Mouse (Mus musculus): Measurements from ENCODE around the gene 1700037C18Rik.

1700037C18Rik gene

DNA sequence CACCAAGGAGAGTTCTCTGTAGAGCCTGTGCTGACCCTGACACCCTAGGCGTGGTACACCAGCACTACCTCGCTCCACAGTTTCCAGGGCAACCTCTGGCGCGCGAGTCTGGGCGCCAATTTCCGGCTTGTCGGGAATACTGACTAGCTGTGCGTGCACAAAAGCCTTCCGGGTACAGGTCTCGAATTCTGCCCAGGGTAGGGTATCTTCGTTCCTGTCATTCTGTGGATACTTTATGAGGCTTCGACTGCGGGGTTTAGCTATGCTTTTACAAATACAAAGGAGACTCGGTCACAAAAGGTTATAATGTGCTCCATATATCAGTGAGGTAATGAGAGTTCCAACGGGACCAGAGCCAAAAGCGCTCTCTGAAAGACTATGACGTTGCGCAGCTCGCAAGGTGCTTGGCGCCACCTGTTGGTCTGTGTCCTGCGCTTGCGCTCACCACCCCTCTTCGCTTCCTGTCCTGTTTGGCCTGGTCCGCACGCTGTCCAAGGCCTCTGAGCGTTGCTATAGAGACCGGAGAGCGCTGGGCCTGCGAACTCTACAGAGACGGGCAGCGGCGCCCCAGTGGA is at the start of gene 1700037C18Rik, which contains the start of gene Cluap1:
1700037C18Rik (minus strand) TSS at position 153 of the 575 bp plus-strand sequence.
Cluap1 (plus strand) TSS at position 265 of the 575 bp plus-strand sequence.
- DNase-seq = peak; percentile 95

DNA sequence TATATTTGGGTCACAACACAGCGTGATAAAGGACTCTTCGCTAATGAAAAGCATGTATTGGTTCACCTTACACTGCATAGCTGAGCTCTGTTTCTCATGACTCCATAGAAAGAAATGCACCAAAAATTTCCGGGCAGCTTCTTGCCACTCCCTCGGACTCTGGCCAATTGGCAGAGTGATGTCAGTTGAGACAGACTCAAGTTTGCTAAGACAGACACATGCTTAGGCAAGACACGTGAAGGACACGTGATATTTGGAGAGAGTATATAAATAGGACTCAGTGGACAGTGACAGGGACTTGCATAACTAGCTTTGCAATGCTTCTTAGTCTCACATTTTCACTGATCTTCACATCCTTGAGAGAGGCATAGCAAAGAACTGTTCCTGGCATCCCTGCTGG is 47.9 kb upstream of the 1700037C18Rik start:
- DNase-seq = peak; percentile 73

DNA sequence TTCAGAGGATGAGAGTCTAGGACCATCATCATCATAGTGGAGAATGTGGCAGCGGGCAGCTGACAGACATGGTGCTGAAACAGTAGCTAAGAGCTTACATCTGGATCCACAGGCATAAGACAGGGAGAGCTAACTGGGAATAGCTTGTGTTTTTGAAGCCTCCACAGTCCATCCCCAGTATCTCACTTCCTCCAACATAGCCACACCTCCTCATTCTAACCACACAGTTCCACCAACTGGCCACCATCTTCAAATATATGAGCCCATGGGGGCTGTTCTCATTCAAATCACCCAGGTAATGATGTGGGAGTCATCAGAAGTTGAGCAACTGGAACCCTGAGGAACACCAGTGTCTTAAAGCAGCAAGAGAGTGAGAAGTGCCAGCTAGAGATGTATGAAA is 42.7 kb upstream of the 1700037C18Rik start:
- no peak for DNase-seq

DNA sequence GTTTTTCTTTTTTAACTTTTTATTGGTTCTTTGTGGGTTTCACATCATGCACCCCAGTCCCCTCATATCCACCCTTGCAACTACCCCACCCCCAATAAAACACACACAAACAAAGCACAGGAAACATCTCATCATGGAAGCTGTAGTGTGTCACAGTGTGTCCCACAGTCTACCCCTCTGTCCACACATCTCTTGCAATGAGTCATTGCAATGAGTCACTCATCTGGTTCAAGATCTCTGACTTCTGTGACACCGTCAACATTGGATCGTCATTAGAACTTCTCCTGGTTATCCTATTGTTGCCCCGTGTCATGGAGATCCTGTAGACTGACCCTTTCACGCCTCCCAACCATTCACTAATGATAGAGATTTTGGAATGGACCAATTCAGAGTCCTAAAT is 26.2 kb upstream of the 1700037C18Rik start:
- DNase-seq = no peak

DNA sequence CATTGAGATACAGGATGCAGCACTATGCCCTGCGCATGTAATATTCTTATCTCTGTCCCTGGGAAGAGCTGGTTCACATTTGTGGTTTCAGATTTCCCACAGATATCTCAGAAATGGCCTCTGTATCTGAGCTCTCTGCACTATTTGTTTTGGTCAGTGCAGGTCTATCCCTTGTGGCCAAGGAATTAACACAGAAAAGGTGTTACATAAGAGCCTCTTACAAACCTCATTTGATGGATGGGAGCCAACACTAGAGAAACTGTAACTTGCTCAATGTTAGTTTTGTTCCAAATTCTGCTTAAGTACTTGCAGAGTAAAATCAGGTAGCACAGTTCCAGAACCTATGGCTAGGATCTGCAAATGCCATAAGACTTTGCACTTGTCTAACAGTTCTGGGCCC is 25.6 kb upstream of the 1700037C18Rik start:
- no peak for DNase-seq

GRCm38 (mm10) chr16:3933536-3933935 is 25.0 kb upstream of the 1700037C18Rik start:
- no peak for DNase-seq

DNA sequence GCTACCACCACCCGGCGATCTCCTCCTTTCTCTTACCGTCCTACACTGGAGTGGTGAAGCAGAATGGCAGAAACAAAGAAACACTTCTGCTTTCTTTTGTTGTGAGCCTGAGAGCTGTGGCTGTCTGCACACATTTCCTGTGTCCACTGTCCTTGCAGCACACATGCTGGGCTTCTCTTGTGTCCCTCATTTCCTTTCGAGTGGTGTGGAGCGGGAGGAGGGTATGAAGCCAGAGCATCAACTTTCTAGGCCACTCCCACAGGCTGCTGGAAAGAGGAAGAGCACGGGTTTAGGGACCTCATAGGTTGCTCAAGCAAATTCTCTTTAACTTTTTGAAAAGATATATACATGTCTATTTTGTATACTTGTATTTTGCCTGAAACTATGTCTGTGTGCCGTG is 20.7 kb upstream of the 1700037C18Rik start:
- DNase-seq = no peak

DNA sequence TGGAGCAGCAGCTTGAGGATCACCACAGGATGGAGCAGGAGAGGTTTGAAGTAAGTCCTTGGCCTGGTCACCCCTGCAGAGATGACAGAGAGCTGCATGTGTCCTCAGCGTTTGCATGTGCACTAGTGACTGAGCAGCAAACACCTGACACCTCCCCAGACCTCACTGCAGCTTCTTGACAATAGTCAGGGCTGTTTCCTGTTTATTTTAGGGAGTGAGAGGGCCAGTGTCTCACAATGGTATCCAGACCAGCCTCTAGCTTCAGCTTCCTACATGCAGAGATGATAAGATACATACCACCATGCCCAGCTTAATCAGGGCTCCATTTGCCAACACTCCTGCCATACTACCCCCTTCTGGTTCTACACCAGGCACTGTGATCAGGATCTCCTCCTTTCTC is 20.1 kb upstream of the 1700037C18Rik start:
- DNase-seq = no peak

- DNase-seq = no peak
Measured at GRCm38 (mm10) chr16:3923966-3924365, 15.5 kb upstream of the 1700037C18Rik start.

- no peak for DNase-seq
Measured at GRCm38 (mm10) chr16:3923515-3923914, 15.0 kb upstream of the 1700037C18Rik start.

GRCm38 (mm10) chr16:3920756-3921155 is 12.3 kb upstream of the 1700037C18Rik start:
- DNase-seq = no peak

GRCm38 (mm10) chr16:3909118-3909517 is 629 bp upstream of the 1700037C18Rik start:
- no peak for DNase-seq

- no peak for DNase-seq
Measured at GRCm38 (mm10) chr16:3907471-3907870, 1.0 kb downstream of the 1700037C18Rik start.

GRCm38 (mm10) chr16:3896553-3896952 is 11.9 kb downstream of the 1700037C18Rik start:
- DNase-seq = no peak

DNA sequence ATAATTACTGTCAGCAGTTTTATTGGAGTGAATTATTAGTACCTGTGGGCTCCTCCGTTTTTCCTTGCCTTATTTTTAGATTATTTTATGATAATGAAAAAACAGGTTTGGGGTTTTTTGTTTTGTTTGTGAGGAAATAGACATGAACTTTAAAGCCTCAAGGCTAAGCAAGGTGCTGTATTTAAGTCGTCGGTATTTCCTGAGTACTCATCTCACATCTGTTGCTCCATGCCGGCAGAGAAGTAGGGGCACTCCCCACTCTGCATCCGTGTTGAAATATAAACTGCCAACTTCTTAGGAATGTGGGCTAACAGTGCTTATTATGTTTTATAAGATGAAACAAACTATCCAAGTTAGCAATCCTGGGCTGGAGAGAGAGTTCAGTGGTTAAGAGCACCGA is 12.4 kb downstream of the 1700037C18Rik start:
- DNase-seq = no peak

DNA sequence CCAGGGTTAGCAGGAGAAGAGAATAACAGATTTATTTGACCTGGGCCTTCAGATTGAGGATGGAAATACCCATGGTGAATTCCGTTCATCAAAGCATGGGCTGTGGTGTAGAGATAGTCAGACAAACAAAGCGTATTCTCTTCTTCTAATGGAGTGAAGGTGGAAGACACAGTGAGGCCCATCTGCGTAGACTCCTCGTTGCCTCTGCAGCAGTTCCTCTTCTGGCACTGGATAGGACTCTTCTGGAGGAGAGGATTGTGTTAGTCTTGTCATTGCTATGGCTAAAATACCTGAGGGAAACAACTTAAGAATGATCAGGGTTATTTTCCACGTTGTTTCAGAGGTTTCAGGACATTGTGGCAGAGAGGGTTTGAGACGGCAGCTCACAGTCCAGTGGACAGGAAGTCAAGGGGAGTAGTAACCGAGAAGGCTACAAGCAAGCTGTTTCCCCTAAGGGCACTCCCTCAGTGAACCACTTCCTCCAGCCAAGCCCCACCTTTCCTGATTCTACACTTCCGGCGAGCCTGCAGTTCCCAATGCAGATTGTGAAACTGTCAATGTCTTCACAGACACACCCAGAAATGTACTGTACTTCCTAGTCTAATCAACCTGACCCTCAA is 13.2 kb downstream of the 1700037C18Rik start:
- DNase-seq = no peak

- DNase-seq = no peak
Measured at GRCm38 (mm10) chr16:3893739-3894138, 14.8 kb downstream of the 1700037C18Rik start.

DNA sequence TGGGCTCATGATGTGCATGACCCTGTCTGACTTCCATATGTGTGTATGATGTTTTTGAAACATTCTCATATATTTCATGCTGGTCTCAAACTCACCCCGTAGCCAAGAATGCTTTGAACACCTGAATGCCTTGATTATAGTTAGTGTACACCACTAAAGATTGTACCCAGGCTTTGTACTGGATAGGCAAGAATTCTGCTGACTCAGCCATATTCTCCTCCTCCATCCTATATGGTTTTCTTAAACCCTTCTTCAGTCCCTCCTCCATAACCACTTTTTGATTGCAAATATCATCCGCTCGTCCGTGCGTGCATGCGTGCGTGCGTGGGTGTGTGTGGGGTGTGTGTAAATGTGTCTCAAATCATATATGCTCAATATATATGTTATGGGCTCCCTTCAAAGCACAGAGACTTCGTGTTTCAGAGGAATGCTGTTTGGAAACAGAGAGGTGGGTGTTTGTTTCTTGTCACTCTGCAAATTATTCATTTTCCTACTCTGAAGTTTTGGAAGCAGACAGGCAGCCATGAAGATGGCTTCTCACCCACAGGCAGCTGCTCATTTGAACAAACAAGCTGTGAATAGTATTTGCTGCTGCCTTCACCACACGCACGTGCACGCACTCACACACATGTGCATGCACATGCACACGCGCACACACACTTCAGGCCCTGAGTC is 16.7 kb downstream of the 1700037C18Rik start:
- DNase-seq = no peak

GRCm38 (mm10) chr16:3885065-3885670 is 23.3 kb downstream of the 1700037C18Rik start:
- DNase-seq = peak; percentile 44

- DNase-seq = peak; percentile 95
Measured at GRCm38 (mm10) chr16:3884201-3885064, 24.1 kb downstream of the 1700037C18Rik start, which contains the start of the genes Zfp597 and Gm20695. Zfp597 (minus strand) TSS chr16:3884561. Gm20695 (plus strand) TSS chr16:3884648.

DNA sequence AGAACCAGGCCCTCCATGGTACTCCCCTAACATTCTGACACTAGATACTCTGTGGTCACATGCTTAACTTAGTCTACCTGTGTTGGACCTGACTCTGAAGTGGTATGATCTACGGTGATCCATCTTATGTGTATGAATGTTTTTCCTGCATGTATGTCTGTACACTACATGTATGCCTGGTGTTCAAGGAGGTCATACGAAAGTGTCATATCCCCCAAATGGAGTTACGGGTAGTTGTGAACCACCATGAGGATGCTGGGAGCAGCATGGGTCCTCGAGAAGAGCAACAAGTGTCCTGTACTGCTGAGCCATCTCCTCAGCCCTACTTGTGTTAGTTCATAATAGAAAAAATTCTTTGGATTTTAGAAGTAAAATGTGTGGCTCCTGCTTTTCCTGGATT is 32.1 kb downstream of the 1700037C18Rik start:
- no peak for DNase-seq

GRCm38 (mm10) chr16:3872216-3873047 is 36.1 kb downstream of the 1700037C18Rik start, which contains the start of gene Naa60:
Naa60 (plus strand) TSS chr16:3872375.
- DNase-seq = peak; percentile 93
